Mouse (Mus musculus) midbrain, embryonic 16.5 days (tissue): ENCODE results near the gene P4ha3. TPM values are rescaled to one million over a fixed set of nuclear protein-coding genes. Genes with fewer than 3 reads are reported as not detected.

Experiments
- ATAC-seq: fragments of 200-750 bp; cut with Nextera tagmentation; 2 replicates; pipeline ENCODE4 v1.8.0; 2017; ENCODE audit warnings: moderate TSS enrichment
- H3K27ac ChIP-seq: fragments of 300-500 bp; sonication (generic); 2 replicates; pipeline ENCODE4 v1.5.1; 2014; ENCODE audit warnings: mild to moderate bottlenecking, low read length, mixed read lengths
- H3K27me3 ChIP-seq: fragments of 300-500 bp; sonication (generic); 2 replicates; pipeline ENCODE4 v1.6.1; 2014; ENCODE audit warnings: low read depth, low read length, mixed read lengths; ENCODE audit not compliant: control insufficient read depth, insufficient read depth
- H3K36me3 ChIP-seq: fragments of 300-500 bp; sonication (generic); 2 replicates; pipeline ENCODE4 v1.6.1; 2014; ENCODE audit warnings: mild to moderate bottlenecking, low read length, moderate library complexity, mixed read lengths; ENCODE audit not compliant: control insufficient read depth, insufficient read depth
- H3K4me1 ChIP-seq: fragments of 300-500 bp; sonication (generic); 2 replicates; pipeline ENCODE4 v1.6.1; 2014; ENCODE audit warnings: mild to moderate bottlenecking, low read length, mixed read lengths; ENCODE audit not compliant: control insufficient read depth, insufficient read depth
- H3K4me2 ChIP-seq: fragments of 300-500 bp; sonication (generic); 2 replicates; pipeline ENCODE4 v1.6.1; 2014; ENCODE audit warnings: mild to moderate bottlenecking, low read length, mixed read lengths
- H3K4me3 ChIP-seq: fragments of 300-500 bp; sonication (generic); 2 replicates; pipeline ENCODE4 v1.5.1; 2014; ENCODE audit warnings: low read depth, mild to moderate bottlenecking, low read length, moderate library complexity, mixed read lengths
- H3K9ac ChIP-seq: fragments of 300-500 bp; sonication (generic); 2 replicates; pipeline ENCODE4 v1.6.1; 2014; ENCODE audit warnings: low read depth, low read length, mixed read lengths
- H3K9me3 ChIP-seq: fragments of 300-500 bp; sonication (generic); replicated peaks from 2 replicates; pipeline ENCODE4 v1.6.1; 2014; ENCODE audit warnings: mild to moderate bottlenecking, low read length, mixed read lengths; ENCODE audit not compliant: control insufficient read depth, poor library complexity, severe bottlenecking
- WGBS: fragments of 180-500 bp; shearing (Covaris S2); extraction: QIAGEN DNeasy Blood & Tissue Kit; methylation state at CpG from one replicate; pipeline ENCODE4 v1.1.7; 2014; 5-methylcytosine and 5-hydroxymethylcytosine counted together
- polyA plus RNA-seq: library from polyadenylated mRNA; unstranded; fragments of >200 nt; fragmentation: Nextera tagmentation; extraction: Ambion mirVana; gene quantifications from 2 replicates; pipeline ENCODE4 v1.2.1, GENCODE M21; 2015

P4ha3 gene
- polyA plus RNA-seq, 1 experiment from 2014 or later: 6.9 TPM

GRCm38 (mm10) chr7:100272369-100272768 lies 13.0 kb upstream of the P4ha3 start:
- Histone ChIP-seq H3K4me2 (no peak overlapping the region), H3K27me3 (no peaks in the 10 kb centered on the region), H3K4me1 (no peaks in the 10 kb centered on the region), H3K9me3 (no peaks in the 10 kb centered on the region), H3K27ac (no peak overlapping the region), H3K36me3 (peaks cover 11% of the 10 kb centered on the region; the same call in 1 of the 2 replicates), H3K4me3 (no peak overlapping the region), H3K9ac (no peak overlapping the region)
- ATAC-seq: no peak
- 95% methylated on average over 8 of the region's 8 CpGs for WGBS

- Histone ChIP-seq H3K9me3 (no peaks in the 10 kb centered on the region), H3K4me2 (no peak overlapping the region), H3K9ac (no peak overlapping the region), H3K27me3 (no peaks in the 10 kb centered on the region), H3K36me3 (peaks cover 7% of the 10 kb centered on the region; the same call in 1 of the 2 replicates), H3K4me3 (no peak overlapping the region), H3K4me1 (no peaks in the 10 kb centered on the region), H3K27ac (no peak overlapping the region)
- ATAC-seq: no peak
- 85% methylated on average over 6 of the region's 6 CpGs for WGBS
These were observed 10.8 kb upstream of the P4ha3 start for GRCm38 (mm10) chr7:100274507-100274906.

GRCm38 (mm10) chr7:100276397-100276796 lies 8.9 kb upstream of the P4ha3 start:
- Histone ChIP-seq H3K27me3 (no peaks in the 10 kb centered on the region), H3K36me3 (peaks cover 5% of the 10 kb centered on the region; the same call in 1 of the 2 replicates), H3K4me1 (no peaks in the 10 kb centered on the region), H3K27ac (no peak overlapping the region), H3K4me2 (no peak overlapping the region), H3K9me3 (no peaks in the 10 kb centered on the region), H3K4me3 (no peak overlapping the region), H3K9ac (no peak overlapping the region)
- no peak for ATAC-seq
- 42% methylated on average over 2 of the region's 2 CpGs for WGBS

DNA sequence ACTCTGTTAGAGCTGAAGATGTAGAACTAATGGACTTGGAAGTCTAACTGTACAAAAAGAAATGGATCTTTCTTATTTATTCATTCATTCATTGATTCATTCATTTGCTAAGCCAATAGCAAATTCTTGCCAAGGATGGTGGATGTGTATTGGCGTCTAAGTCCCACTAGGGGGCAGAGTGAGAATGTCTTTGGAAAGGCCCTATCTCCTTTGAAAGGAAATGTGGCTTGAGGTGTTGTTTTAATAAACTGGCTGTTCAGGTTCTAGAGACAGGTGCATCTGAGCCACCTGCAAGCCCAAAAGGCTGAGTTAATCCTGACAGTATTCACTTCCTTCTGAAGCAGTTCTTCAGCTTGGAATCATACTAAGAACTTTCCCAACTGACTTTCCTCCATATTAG lies 5.5 kb upstream of the P4ha3 start:
- 0% methylated on average over 1 of the region's 1 CpGs for WGBS
- no peak; the same call in 1 of the 2 replicates for ATAC-seq
- Histone ChIP-seq H3K36me3 (no peaks in the 10 kb centered on the region), H3K4me1 (peaks cover 5% of the 10 kb centered on the region), H3K27ac (no peak overlapping the region), H3K27me3 (no peaks in the 10 kb centered on the region), H3K4me2 (no peak overlapping the region), H3K9me3 (no peaks in the 10 kb centered on the region), H3K4me3 (no peak overlapping the region), H3K9ac (no peak overlapping the region)

- H3K36me3 ChIP-seq: no peaks in the 10 kb centered on the region
- H3K4me1 ChIP-seq: peaks cover 10% of the 10 kb centered on the region
- H3K4me2 ChIP-seq: no peak overlapping the region
- no peak overlapping the region for H3K4me3 ChIP-seq
- H3K9ac ChIP-seq: no peak overlapping the region
- WGBS: 32% methylated on average over 3 of the region's 3 CpGs
- H3K27ac ChIP-seq: no peak overlapping the region
- peaks cover 3% of the 10 kb centered on the region; the same call in 1 of the 2 replicates for H3K27me3 ChIP-seq
- no peaks in the 10 kb centered on the region for H3K9me3 ChIP-seq
- ATAC-seq: no peak
These were observed 3.7 kb upstream of the P4ha3 start for GRCm38 (mm10) chr7:100281596-100281995.

GRCm38 (mm10) chr7:100283298-100283697 lies 2.0 kb upstream of the P4ha3 start:
- H3K27me3 ChIP-seq: peaks cover 3% of the 10 kb centered on the region; the same call in 1 of the 2 replicates
- no peak overlapping the region for H3K4me2 ChIP-seq
- 10% methylated on average over 3 of the region's 3 CpGs for whole genome bisulfite sequencing
- H3K9ac ChIP-seq: no peak overlapping the region
- H3K9me3 ChIP-seq: no peaks in the 10 kb centered on the region
- H3K4me3 ChIP-seq: no peak overlapping the region
- 0 out of 2 replicates have a peak overlapping the region, but pooled peaks have one; percentile 38 for H3K27ac ChIP-seq
- ATAC-seq: no peak
- no peaks in the 10 kb centered on the region for H3K36me3 ChIP-seq
- peaks cover 17% of the 10 kb centered on the region for H3K4me1 ChIP-seq

DNA sequence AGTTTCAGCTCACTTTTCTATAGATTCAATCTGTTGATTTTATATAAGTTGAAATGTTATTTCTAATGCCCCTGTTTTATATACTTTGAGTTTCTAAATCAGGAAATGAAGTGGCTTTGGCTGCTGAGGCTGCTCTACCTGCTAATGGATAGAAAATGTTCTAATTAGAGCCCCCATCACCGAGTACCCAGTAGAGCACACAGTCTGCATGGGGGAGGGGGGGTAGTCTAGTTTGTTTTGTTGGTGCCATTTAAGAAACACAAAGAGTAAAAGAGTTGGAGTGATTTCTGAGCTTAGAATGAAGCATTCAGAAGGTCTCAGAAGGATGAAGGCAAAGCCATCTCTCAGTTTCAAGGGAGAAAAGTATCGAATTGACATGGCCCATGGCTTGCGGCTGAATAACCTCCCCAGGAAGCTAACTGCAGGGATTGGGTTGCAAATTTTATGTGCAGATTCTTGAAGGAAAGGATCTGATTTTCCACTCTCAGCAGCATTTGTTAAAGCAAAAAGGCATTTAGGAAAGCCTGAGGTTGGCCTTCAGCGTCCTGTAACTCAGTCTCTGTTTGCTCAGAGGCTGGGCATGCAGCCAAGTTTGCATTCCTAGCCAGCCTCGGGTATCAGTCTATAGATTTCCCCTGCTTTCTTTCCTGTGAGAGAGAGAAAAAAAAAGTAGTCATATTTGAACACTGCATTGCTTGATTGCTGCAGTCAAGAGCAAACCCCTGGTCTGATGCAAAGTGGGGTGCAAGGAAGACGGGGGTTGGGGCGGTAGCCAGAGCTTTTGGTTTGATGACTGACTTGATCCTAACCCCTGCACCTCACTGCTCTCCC lies 2.6 kb downstream of the P4ha3 start:
- no peak for ATAC-seq
- Histone ChIP-seq H3K4me2 (peak overlapping the region; percentile 23; the same call in 1 of the 2 replicates), H3K4me1 (peaks cover 20% of the 10 kb centered on the region), H3K9me3 (no peaks in the 10 kb centered on the region), H3K27ac (peak overlapping the region; percentile 71), H3K9ac (0 out of 2 replicates have a peak overlapping the region, but pooled peaks have one; percentile 31), H3K36me3 (no peaks in the 10 kb centered on the region), H3K27me3 (peaks cover 3% of the 10 kb centered on the region; the same call in 1 of the 2 replicates), H3K4me3 (no peak overlapping the region)
- whole genome bisulfite sequencing: 25% methylated on average over 7 of the region's 7 CpGs

DNA sequence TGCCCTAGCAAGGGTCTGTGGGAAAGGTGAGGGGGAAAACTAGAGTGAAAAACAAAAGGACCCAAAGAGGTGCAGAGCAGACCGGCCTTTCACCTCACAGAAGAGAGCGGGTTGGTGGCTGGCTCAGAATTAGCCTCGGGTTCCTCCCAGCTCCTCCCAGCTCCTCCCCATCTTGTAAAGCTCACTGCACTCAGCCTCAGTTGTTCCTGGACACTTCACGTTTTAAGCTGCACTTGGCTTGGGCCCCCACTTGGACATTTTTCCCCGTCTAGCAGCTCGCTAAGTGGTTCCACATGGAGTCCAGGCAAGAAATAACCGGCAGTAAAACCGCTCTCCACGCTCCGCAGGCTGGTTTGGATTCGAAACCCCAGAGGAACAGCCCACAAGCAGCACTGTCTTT lies 3.3 kb downstream of the P4ha3 start:
- H3K4me2 ChIP-seq: peak overlapping the region; percentile 23; the same call in 1 of the 2 replicates
- H3K4me1 ChIP-seq: peaks cover 17% of the 10 kb centered on the region
- no peaks in the 10 kb centered on the region for H3K9me3 ChIP-seq
- WGBS: 37% methylated on average over 11 of the region's 11 CpGs
- H3K9ac ChIP-seq: 0 out of 2 replicates have a peak overlapping the region, but pooled peaks have one; percentile 31
- no peak for ATAC-seq
- no peaks in the 10 kb centered on the region for H3K36me3 ChIP-seq
- H3K27ac ChIP-seq: peak overlapping the region; percentile 71
- no peak overlapping the region for H3K4me3 ChIP-seq
- peaks cover 3% of the 10 kb centered on the region; the same call in 1 of the 2 replicates for H3K27me3 ChIP-seq

DNA sequence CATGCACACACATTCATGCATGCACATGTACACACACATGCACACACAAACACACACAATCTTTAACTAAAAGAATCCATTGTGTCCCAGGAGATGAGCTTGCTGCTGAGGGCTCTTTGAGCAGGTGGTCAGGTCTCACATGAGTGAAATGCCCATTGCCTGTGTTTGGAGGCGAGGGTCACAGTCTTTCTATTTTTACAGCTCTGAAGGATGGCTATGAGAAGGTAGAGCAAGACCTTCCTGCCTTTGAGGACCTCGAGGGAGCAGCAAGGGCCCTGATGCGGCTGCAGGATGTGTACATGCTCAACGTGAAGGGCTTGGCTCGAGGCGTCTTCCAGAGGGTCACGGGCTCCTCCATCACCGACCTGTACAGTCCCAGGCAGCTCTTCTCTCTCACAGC lies 8.2 kb downstream of the P4ha3 start:
- Histone ChIP-seq H3K27ac (no peak overlapping the region), H3K27me3 (no peaks in the 10 kb centered on the region), H3K9me3 (no peaks in the 10 kb centered on the region), H3K9ac (no peak overlapping the region), H3K4me2 (no peak overlapping the region), H3K36me3 (no peaks in the 10 kb centered on the region), H3K4me3 (no peak overlapping the region), H3K4me1 (peaks cover 1% of the 10 kb centered on the region)
- 84% methylated on average over 8 of the region's 8 CpGs for WGBS
- no peak for ATAC-seq
